Mouse (Mus musculus) forelimb bud, embryonic 11.5 days (tissue): ENCODE results near the gene Cd300lg.

ENCODE experiments used
- DNase-seq: peaks from one replicate; pipeline ENCODE4 v3.0.0-alpha.2; 2012; ENCODE audit warnings: low read depth, low spot score

Gene Cd300lg

DNA sequence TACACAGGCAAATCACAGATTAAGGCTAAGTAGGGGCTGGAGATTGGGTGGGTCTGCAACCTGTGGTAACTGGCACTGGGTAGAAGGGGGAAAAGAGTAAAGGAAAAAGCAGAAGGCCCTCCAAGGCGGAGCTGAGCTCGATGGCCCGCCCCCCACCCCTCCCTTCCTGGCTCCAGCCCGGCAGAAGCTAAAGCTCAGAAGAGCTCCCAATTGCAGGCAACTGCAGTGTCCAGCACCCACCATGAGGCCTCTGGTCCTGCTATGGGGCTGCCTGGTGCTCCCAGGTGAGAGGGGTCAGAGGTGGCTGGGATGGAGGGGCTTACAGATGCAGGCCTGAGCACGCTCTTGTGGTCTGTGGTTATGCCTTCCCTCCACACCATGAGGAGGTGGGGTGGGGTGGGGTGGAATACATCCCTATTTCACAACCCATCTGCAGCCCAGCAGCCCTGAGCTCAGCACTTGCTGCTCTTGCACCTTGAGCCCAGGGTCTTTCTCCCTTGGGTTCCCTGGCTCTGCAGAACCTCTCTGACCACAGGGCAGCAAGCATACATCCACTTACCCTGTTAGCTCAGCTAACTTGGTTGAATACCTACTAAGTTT, at the start of gene Cd300lg:
Cd300lg (plus strand) TSS at position 160 of the 600 bp plus-strand sequence.
- no peak for DNase-seq

GRCm38 (mm10) chr11:101991813-101992212, 49.5 kb upstream of the Cd300lg start:
- no peak for DNase-seq

GRCm38 (mm10) chr11:101992411-101992810, 48.9 kb upstream of the Cd300lg start:
- no peak for DNase-seq

DNA sequence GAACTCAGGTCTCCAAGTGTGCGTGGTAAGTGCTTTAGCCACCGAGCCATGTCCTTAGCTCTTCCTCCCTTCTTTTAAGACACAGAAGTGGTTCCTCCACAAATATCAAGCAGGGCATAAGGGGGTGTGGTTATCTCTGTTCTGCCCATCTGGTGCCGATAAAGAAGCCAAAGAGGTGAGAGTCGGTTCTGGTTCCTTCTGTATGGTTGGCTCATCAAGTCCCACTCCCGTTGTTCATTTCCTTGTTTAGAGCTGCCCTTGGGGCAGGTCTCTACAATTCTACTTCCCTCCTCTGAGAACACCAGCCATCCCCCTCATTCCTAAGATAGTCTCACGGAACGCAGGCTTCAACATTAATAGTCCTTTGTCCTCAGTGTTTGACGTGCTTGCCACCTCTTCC, 47.2 kb upstream of the Cd300lg start:
- DNase-seq, result no peak

DNA sequence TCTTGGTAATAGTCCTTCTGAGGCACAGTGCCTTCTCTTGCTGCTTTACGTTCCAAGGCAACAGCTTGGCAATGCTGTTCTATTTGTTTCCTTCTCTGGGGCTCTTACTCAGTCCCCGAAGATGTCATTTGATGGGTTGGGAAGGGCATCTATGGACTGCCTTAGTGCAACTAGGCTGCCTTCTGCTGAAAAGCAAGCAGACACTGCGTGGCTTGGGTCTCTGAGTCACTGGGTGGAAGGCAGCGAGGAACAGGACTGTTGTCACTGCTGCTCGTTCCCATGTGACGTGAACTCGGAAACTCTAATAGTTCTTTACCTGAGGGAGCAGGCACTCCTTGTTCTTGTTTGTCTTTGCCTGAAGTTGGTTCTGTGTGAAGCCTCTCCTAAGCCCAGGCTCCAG, 45.4 kb upstream of the Cd300lg start:
- no peak for DNase-seq

DNA sequence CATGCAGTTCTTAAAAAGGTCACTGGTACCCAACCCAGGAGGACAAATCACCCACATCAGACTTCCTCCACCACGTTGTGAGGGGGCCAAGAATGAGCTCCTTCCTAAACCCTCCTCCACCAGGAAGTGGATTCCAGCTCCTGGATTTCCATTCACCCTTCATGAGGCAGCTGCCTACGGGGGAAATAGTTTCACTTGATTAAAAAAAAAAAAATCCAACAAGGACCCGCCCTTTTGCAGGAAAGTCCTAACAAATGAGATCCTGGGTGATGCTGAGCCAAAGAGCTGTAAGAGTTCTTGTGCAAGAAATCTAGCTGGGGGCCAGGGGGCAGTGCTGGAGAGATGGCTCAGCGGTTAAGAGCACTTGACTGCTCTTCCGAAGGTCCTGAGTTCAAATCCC, 43.1 kb upstream of the Cd300lg start:
- DNase-seq, result no peak

DNA sequence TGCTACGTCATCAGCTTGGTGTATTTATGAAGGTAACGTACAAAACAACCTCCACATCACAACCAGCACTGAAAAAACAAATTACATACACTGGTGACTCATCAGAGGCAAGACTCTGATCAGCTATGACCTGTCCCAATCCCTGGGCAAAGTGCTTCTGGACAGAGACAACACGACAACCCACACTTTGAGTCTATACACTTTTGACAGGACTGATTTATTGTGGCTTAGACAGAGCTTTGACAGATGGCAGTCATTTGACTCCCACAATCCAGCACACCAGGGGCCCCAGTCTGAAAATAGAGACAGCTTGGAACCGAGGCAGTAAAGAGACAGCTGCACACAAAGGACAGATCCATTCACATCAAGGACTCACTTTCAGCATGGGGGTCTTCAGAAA, 41.8 kb upstream of the Cd300lg start:
- DNase-seq, result no peak

DNA sequence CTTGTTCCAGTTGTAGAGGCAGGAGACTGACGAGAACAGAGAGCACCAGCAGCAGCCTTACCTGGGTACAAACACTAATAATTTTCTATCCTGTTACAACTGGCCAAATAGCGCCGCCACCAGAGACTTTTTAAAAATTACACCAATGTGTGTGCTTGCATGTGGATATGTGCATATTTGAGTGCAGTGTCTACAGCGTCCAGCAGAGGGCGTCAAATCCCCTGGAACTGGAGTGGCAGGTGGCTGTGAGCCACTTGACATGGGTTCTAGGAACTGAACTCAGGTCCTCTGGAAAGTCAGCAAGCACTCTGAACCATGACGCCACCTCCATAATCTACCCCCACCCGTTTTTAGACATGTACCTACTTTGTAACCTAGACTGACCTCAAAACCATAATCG, 37.1 kb upstream of the Cd300lg start:
- no peak for DNase-seq

DNA sequence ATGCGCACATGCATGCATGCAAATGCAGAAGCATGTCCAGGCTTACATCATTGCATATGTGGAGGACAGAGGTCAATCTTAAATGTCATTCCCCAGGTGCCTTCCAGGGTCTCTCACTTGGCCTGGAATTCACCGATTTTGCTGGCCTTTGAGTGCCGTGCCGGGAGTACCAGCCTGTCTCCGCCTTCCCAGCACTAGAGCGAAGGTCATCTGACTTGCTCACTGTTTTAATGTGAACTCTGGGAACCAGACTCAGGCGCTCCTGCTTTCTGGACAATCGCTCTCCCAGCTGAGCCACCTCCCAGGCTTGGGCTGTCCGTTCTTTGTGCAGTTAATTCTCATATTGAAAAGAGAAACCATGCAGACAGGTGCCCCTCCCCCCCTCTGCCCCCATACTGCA, 35.0 kb upstream of the Cd300lg start:
- no peak for DNase-seq

DNA sequence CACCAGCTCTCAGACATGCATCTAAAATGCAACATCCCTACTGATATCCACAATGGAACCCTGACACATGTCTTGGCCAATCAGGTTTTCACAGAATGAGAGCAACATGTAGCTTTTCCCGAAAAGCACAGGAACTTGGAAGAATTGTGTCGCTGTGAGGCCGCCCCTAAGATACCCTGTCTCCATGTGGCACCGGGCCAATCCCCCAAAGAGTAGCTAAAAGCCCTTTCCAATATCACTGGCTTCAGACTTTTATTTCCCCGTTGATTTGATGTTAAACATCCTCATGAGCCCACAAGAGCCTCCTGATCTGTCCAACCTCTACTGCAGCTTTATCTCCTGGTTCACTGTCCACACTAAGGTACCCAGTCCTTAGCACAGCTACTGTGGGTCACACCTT, 34.6 kb upstream of the Cd300lg start:
- no peak for DNase-seq

GRCm38 (mm10) chr11:102008372-102008771, 32.9 kb upstream of the Cd300lg start:
- DNase-seq, result no peak

- no peak for DNase-seq
Measured at GRCm38 (mm10) chr11:102008954-102009637, 32.2 kb upstream of the Cd300lg start.

GRCm38 (mm10) chr11:102010140-102010539, 31.2 kb upstream of the Cd300lg start:
- DNase-seq, result peak; percentile 49

- DNase-seq, result no peak
Measured at GRCm38 (mm10) chr11:102011510-102011909, 29.8 kb upstream of the Cd300lg start.

DNA sequence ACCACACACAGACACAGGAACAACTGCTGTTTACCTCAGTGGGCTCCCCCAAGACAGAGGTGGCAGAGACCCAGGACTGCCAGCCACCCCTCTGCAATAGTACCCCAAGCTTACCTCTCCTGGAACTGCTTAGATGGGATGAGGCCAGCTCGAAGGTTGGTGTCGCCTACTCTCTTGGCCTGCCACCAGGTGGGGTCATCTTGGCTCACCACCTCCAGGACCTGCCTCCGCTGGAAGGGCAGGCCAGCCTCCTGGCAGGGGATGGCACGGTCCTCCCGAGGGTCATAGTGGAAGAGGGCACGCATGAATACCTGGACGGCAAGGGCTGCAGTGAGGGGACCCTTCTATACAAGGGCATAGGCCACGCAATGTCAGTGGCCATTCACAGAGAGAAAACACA, 28.1 kb upstream of the Cd300lg start:
- no peak for DNase-seq

GRCm38 (mm10) chr11:102015472-102015871, 25.8 kb upstream of the Cd300lg start:
- no peak for DNase-seq

DNA sequence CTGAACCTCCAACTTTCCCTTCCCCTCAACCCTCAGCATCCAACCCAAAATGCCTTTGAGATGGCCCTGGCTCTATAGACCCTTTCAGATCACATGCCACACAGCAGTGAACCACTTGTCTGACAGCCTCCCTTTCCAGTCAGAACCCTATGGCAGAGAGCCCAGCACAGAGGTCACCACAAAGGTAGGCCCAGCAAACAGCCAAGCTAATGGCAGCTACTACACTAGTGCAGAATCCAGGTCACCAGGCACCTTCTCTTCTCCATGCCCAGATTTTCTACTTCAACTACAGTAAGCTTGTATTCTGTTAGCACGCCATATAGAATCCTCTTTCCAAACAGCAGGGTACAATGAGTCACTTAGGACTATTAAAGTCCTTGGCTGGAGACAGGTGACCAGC, 25.2 kb upstream of the Cd300lg start:
- DNase-seq, result no peak

- DNase-seq, result no peak
Measured at GRCm38 (mm10) chr11:102019736-102020135, 21.6 kb upstream of the Cd300lg start.

DNA sequence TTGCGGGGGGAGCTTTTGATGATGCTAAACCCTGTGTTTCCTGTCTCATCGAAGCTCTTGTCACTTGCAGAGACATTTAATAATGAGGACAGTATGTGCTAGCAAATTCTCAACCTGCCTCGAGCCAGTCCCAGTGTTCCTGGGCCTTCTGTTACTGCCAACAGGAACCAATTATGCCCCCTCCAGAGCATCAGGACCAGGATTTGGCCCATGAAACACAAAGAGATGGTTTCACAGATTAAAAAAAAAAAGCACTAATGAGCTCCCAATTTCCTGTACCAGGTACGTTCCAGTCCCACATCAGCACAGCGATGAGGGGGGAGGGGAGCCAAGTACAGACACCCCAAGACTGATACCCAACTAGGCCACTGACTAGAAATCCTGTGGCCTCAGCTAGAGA, 20.1 kb upstream of the Cd300lg start:
- no peak for DNase-seq

- DNase-seq, result no peak
Measured at GRCm38 (mm10) chr11:102023406-102023805, 17.9 kb upstream of the Cd300lg start.

DNA sequence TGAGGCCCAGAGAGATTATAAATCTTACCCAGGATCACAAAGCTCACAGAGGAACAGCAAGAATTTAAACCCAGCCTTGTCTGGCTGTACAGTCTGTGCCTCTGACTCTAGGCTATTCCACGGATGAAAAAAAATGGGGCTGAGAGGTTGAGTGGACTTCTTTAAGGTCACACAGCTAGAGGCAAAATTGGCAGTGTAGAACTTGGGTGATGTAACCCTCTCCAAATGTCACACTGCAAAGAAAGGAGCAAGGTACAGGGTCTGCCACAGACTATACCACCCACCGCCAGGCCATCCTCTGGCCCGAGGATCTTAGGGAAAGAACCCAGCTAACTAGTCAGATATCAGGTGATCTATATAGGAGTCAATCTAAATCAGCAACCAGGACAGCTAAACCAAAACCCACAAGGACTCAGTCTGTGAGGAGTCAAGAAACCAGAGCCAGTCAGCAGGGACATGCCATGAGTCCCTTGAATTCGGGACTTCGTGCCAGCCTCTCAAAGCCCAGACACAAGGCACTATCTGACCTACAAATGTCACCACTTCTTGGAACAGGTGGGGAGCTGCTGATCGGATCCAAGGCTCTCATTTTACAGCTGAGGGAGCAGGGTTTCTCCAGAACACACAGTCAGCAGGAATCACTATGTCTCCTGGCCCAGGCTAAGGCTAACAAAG, 17.1 kb upstream of the Cd300lg start:
- DNase-seq, result no peak

DNA sequence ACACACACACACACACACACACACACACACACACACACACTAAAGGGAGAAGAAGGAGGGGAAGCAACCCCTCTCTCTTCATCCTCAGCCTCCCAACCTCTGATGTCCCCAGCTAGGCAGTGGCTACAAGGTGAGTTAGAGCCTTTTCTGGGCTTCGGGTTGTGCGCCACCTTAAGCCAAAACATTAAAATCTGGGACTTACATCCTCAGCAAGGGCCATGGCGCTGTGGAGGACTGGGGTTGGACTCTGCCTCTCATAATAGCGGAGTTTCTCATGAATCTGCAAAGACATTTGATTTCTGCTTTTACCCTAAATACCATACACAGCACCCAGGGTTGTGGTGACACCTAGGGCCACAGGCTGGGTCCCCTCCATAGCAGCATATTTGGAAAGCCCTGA, 16.4 kb upstream of the Cd300lg start:
- DNase-seq, result no peak

DNA sequence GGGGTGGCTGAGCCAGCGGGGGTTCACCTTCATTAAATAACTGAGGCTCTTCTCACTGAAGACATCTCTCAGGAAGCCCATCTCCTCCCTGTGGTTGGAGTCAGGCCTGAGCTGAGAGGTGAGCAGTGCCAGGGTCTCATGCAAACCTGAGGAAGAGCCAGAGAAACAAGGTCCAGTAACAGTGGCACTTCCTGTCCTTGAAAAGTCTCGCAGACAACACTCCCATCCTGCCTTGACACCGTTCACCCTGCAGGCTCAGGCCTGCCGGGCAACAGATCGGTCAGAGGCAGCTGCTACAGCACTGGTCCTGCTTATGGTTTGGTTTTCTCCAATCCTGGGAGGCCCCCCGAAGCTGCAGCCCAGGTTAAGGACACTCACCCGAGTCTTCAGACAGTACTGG, 16.0 kb upstream of the Cd300lg start:
- no peak for DNase-seq
